Mouse (Mus musculus) gonadal fat pad, adult 2 months (tissue): ENCODE data around the gene Snx5. TPM values are rescaled to one million over a fixed set of nuclear protein-coding genes. Genes with fewer than 3 reads are reported as not detected.

Experiments used
- DNase-seq: peaks from one replicate; pipeline ENCODE4 v3.0.0-alpha.2; 2012; ENCODE audit warnings: low read depth
- polyA plus RNA-seq: library from polyadenylated mRNA; depleted of rRNA; stranded (reverse); fragments of >200 nt; gene quantifications from 2 replicates; pipeline ENCODE4 v1.2.3, GENCODE M21; 2012; rRNA removed

Snx5 gene
- 83.2 and 84.8 TPM in 2 replicates for polyA plus RNA-seq

GRCm38 (mm10) chr2:144270507-144271420 lies at the start of gene Snx5, which contains the start of gene Mgme1:
Gene Snx5 (minus strand): TSS chr2:144270906.
Gene Mgme1 (plus strand): TSS chr2:144270663.
- DNase-seq: no peak

DNA sequence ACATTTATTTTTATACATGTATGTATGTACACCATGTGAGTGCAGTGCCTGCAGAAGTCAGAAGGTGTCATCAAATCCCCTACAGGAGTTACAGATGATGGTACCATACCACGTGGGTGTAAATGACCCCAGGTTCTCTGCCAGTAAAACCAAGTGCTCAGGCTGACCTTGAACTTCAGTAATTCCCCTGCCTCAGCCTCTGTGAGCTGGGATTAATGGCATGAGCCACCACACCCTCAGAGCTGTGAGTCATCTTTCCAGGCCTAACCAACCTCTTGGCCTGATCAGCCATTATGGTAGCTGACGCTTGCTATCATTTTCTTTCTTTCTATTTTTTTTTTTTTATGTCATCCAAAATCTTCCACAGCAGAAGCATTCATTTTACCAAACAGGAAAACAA lies 40.7 kb upstream of the Snx5 start:
- no peak for DNase-seq

DNA sequence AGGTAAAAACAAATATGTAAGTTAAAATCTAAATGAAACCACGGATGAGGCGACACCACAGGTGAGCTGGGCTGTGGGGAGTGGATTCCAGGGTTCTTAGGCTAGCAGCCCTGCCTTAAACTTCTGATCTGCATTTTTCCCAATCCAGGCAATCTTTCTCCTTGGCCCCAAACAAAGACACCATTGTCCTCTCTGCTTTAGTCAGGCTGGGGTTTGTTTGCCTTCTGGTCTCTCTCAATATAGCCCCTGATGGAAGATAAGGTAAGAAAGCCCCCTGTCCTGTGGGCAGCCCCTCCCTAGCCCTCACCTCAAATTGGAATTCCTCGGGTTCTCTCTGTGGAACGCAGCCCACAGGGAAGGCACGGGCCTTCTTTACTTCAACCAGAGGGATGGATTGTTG lies 39.6 kb upstream of the Snx5 start:
- DNase-seq: no peak

- no peak for DNase-seq
Measured at GRCm38 (mm10) chr2:144308561-144308960, 37.9 kb upstream of the Snx5 start.

DNA sequence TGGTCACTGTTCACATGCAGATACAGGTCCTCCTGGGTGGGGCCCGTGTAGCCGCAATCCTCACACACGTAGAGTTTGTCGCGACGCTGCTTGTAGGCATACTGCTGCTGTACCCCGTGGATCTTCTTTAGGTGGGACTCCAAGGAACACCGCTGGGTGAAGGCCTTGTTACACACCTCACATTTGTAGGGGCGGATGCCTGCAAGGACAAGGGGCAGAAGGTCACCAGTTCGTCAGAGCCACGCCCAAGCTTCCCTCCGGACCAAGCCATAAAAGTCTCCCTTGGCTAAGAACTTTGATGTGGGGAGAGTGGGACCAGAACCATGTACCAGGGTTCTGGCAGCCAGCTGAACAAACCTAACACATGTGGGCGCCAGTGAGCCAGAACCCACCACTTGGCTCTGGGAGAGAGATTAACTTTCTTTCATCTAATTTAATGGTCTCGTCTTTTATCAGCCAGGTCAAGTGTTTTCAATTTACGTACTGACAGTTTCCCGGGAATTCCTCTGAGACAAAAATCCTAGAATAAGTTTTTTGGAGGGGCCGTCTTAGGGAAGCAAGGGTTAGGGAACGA lies 35.1 kb upstream of the Snx5 start:
- DNase-seq: no peak

DNA sequence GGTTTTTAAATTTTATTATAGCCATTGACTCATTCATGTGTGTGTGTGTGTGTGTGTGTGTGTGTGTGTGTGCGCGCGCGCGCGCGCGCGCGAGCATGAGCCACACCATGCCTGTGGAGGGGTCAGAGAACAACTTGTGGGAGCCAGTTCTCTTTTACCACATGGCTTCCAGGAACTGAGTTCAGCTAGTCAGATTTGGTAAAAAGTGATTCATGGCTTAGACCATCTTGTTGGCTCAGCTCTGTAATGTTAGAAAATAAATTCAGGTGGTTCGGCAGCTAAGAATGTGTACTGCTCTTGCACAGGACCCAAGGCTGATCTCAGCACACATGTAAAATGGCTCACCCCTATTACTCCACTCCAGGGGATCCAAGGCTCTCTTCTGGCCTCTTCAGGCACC lies 30.4 kb upstream of the Snx5 start:
- no peak for DNase-seq

DNA sequence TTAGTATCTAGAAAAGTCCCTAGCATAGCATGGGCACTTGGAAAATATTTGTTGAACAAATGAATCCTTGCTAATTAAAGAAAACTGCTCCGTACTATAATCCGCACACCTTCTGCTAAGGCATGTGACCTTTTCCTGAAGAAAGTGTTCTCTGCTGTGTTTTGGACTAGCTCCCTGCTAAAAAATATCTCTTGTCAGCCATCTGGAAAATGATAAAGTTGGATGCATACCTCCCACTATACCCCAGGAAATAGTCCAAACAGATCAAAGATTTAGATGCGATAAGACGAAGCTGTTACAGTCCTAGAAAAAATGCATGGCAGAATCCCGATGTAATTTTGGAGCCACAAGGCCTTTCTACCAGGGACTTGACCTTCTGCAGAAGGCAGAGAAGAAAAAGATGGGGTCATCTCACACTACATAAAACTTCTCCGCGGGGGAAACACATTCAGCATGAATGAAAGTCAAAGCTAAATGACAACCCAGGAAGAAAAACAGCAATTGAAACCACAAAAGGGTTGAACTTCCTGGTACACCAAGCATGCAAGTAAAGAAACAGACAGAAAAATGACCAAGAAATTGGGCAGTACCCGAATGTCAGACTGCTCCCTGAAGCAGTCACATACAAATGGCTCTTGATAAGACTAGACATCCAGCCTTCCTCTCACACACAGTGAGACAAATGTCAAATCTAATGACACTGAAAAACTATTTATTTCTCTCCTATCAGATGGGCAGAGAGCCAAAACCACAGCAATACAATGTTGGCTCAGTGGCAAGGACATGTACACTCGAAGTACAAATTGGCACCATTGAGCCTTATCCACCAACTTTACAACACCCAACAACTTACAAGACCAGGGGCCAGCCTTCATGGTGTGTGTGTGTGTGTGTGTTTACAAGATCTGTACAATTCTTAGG lies 29.3 kb upstream of the Snx5 start:
- DNase-seq: peak; percentile 44

- no peak for DNase-seq
Measured at GRCm38 (mm10) chr2:144295145-144295735, 24.5 kb upstream of the Snx5 start.

GRCm38 (mm10) chr2:144291600-144292305 lies 21.0 kb upstream of the Snx5 start:
- DNase-seq: no peak

DNA sequence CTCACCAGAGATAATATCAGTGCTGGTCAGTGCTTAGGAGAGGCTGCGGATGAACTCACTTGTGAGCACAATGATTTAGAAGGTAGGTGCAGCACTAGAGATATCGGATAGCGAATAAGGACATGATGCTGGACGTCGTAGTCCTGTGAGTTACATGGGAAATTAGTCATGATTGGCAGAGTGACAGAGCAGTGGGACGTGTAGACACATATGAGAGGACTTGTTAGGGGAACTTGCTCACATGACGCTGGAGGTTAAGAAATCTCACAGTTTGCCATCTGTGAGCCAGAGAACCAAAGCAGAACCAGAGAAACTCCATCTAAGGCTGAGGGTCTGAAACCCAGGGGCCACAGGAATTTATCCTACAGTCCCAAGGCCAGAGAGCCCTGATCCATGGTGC lies 19.6 kb upstream of the Snx5 start:
- no peak for DNase-seq

GRCm38 (mm10) chr2:144281417-144281816 lies 10.7 kb upstream of the Snx5 start:
- DNase-seq: no peak

GRCm38 (mm10) chr2:144280568-144280967 lies 9.9 kb upstream of the Snx5 start:
- DNase-seq: no peak

DNA sequence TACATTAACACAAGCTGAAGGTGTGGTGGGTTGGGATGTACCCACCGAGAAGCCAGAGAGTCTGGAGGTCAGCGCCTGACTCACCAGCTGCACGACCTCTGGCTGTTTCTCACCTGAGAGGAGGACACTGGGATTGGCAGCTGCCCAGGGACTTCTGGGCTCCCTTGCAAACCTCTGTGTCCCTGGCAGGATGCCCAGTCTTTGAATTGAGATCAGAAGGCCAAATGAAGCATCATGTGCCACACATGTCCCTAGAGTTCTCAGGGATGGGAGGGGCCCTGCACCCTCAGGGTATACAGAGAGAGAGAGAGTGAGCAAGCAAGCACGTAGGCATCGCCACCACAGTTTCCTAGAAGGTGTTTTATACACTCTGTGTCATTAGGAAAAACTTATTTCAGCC lies 9.0 kb upstream of the Snx5 start:
- DNase-seq: no peak

- DNase-seq: no peak
Measured at GRCm38 (mm10) chr2:144276885-144277284, 6.2 kb upstream of the Snx5 start.

DNA sequence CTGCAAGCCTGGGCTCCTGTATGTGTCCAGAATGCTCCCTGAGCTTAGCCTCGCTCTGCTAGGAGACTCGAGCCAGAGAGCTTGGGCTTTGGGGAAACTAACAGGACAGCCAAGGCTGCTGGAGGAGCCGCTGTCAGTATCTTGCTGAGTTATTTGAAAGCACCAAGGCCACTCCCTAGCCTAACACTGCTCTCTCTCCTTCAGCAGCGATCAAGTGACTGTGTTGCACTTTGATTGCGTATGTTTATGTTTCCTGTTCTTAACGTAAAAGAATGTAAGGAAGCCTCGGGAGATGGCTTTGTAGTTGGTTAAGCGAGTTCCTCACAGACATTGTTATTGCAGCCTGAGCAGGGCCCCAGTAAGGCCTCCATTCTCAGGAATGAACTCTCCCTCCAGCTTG lies 4.0 kb upstream of the Snx5 start:
- DNase-seq: no peak

DNA sequence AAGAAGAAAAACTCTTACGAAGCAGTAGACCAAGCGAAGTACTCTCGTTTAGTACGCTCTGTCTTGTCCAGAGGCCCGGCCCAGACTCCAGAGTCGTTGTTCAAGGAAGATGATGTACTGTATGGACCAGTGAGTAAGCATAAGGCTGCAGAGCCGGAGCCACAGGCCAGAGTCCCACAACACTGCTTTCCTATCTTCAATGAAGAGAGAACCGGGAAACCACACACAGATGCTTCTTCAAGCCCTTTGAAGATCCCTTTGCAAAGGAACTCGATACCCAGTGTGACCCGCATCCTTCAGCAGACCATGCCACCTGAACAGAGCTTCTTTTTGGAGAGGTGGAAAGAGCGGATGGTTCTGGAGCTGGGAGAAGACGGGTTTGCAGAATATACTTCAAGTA lies 1.4 kb upstream of the Snx5 start:
- DNase-seq: no peak

GRCm38 (mm10) chr2:144269679-144270475 lies 829 bp downstream of the Snx5 start:
- DNase-seq: no peak

- DNase-seq: no peak
Measured at GRCm38 (mm10) chr2:144269306-144269650, 1.4 kb downstream of the Snx5 start.

DNA sequence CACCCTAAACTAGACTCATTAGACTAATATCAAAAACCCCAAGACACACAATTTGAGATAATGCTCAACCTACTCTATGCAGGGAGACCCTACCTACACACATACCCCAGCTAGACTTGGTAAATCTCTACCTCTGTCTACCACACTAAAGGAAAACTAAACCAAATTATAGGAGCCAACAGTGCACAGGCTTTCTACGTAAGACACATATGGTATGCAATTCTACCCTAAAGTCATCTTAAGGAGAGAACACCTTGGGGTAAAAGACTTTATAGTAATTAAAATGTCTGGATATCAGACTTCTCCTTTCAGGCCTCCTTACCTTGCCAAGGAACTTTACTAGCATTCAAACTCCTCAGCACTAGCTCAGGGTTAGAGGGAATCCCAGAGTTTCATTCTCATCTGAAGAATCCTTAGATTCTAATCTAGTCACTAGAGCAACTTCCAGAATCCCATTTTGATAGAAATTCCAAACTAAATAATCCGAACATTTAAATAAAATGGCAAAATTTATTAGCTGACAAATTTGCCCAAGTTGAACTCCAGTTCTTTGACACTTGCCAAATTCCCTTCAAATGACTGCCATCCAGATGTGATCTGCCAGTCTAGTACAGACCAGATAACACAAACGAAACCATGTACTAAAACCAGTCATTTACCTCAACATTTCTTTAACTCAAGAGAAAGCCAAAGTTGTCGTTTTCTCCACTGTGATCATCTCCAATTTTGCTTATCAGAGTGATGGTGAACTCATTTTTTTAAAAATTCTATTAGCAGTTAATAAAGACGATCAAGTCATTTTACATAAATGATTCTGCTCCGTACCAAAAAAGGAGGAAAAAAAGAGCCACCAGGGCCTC lies 2.0 kb downstream of the Snx5 start:
- no peak for DNase-seq

- DNase-seq: no peak
Measured at GRCm38 (mm10) chr2:144267731-144268015, 3.0 kb downstream of the Snx5 start.
